Mouse (Mus musculus) limb, embryonic 10.5 days (tissue): Measurements from ENCODE around the gene Rbms3. TPM values are rescaled to one million over a fixed set of nuclear protein-coding genes. Genes with fewer than 3 reads are reported as not detected.

Source experiments
- DNase-seq: peaks from one replicate; pipeline ENCODE4 v3.0.0-alpha.2; 2017; ENCODE audit warnings: low spot score
- H3K27ac ChIP-seq: fragments of 300-500 bp; sonication (generic); 2 replicates; pipeline ENCODE4 v1.5.1; 2016; ENCODE audit warnings: mild to moderate bottlenecking
- H3K27me3 ChIP-seq: fragments of 300-500 bp; sonication (generic); 2 replicates; pipeline ENCODE4 v1.6.1; 2016; ENCODE audit warnings: low read depth, mild to moderate bottlenecking; ENCODE audit not compliant: poor library complexity, severe bottlenecking
- H3K36me3 ChIP-seq: fragments of 300-500 bp; sonication (generic); 2 replicates; pipeline ENCODE4 v1.6.1; 2016; ENCODE audit warnings: mild to moderate bottlenecking, moderate library complexity
- H3K4me1 ChIP-seq: fragments of 300-500 bp; sonication (generic); 2 replicates; pipeline ENCODE4 v1.6.1; 2016
- H3K4me3 ChIP-seq: fragments of 300-500 bp; sonication (generic); 2 replicates; pipeline ENCODE4 v1.5.1; 2016; ENCODE audit warnings: mild to moderate bottlenecking, moderate library complexity
- H3K9me3 ChIP-seq: fragments of 300-500 bp; sonication (generic); replicated peaks from 2 replicates; pipeline ENCODE4 v1.6.1; 2016; ENCODE audit warnings: mild to moderate bottlenecking
- WGBS: fragments of 180-500 bp; shearing (Covaris S2); methylation state at CpG from one replicate; pipeline ENCODE4 v1.1.7; 2016; 5-methylcytosine and 5-hydroxymethylcytosine counted together
- polyA plus RNA-seq: library from polyadenylated mRNA; unstranded; fragments of >200 nt; fragmentation: Nextera tagmentation; extraction: Ambion mirVana; gene quantifications from 2 replicates; pipeline ENCODE4 v1.2.1, GENCODE M21; 2016

Rbms3 gene
- polyA plus RNA-seq, 1 experiment from 2014 or later = 35.2 TPM

GRCm38 (mm10) chr9:117442611-117443010, 187.1 kb downstream of the Rbms3 start:
- Histone ChIP-seq H3K27ac (no peak overlapping the region), H3K4me3 (no peak overlapping the region)
- DNase-seq = peak; percentile 46

DNA sequence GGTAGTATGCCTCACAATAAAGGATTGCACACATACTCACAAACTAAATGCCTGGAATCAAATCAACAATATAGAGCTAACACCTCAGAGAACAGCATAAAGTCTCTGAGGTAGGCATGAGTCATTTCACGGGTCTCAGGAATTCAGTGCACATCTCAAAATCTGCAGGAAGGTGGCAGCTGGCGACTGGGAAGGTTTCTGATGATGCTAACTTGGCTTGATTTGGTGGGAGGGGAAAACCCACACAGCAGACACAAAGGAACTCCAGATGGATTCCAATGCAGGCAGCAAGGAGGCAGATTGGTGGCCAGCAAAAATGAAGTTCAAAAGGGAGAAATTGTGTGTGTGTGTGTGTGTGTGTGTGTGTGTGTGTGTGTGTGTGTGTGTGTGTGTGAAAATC, 193.9 kb downstream of the Rbms3 start:
- Histone ChIP-seq H3K27me3 (no peaks in the 10 kb centered on the region), H3K27ac (no peak overlapping the region), H3K4me3 (no peak overlapping the region), H3K36me3 (no peaks in the 10 kb centered on the region), H3K4me1 (no peaks in the 10 kb centered on the region), H3K9me3 (no peaks in the 10 kb centered on the region)
- 83% methylated on average over 2 of the region's 2 CpGs for WGBS
- no peak for DNase-seq

More at GRCm38 (mm10) chr9:117442611-117443010, 187.1 kb downstream of the Rbms3 start:
- no peaks in the 10 kb centered on the region for H3K9me3 ChIP-seq
- no peaks in the 10 kb centered on the region for H3K36me3 ChIP-seq
- H3K4me1 ChIP-seq = peaks cover 5% of the 10 kb centered on the region
- 80% methylated on average over 7 of the region's 7 CpGs for WGBS
- H3K27me3 ChIP-seq = no peaks in the 10 kb centered on the region

GRCm38 (mm10) chr9:117430670-117431069, 199.0 kb downstream of the Rbms3 start:
- Histone ChIP-seq H3K27me3 (no peaks in the 10 kb centered on the region), H3K27ac (no peak overlapping the region), H3K4me1 (peaks cover 7% of the 10 kb centered on the region; the same call in 1 of the 2 replicates), H3K4me3 (no peak overlapping the region), H3K9me3 (no peaks in the 10 kb centered on the region), H3K36me3 (no peaks in the 10 kb centered on the region)
- WGBS = 90% methylated on average over 2 of the region's 2 CpGs
- DNase-seq = no peak

GRCm38 (mm10) chr9:117429217-117430105, 200.3 kb downstream of the Rbms3 start:
- DNase-seq = no peak
- Histone ChIP-seq H3K9me3 (no peaks in the 10 kb centered on the region), H3K4me1 (peaks cover 7% of the 10 kb centered on the region; the same call in 1 of the 2 replicates), H3K27ac (no peak overlapping the region), H3K36me3 (no peaks in the 10 kb centered on the region), H3K4me3 (no peak overlapping the region), H3K27me3 (no peaks in the 10 kb centered on the region)
- WGBS = 78% methylated on average over 7 of the region's 7 CpGs

DNA sequence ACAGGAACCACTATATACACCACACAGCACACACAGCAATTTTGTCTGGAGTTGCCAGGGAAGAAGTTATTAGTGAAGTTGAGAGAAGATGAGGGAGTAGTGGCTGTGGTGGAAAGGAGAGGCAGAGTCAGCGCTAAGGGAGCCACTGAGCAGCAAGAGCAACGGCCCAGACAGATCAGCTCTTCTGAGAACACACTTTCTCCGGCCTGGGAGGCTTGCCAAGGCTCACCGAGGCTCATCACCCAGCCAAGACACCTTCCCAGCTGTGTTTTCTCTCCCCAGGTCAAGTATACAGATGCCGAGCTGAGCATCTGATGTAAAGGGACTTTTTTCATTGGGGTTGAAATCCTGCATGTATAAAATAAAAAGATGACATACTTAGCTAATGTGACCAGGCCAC, 206.5 kb downstream of the Rbms3 start:
- Histone ChIP-seq H3K4me1 (no peaks in the 10 kb centered on the region), H3K27ac (no peak overlapping the region), H3K36me3 (no peaks in the 10 kb centered on the region), H3K9me3 (no peaks in the 10 kb centered on the region), H3K27me3 (no peaks in the 10 kb centered on the region), H3K4me3 (no peak overlapping the region)
- 87% methylated on average over 5 of the region's 5 CpGs for WGBS
- DNase-seq = no peak

GRCm38 (mm10) chr9:117419874-117420485, 209.7 kb downstream of the Rbms3 start:
- H3K27ac ChIP-seq = no peak overlapping the region
- H3K27me3 ChIP-seq = no peaks in the 10 kb centered on the region
- no peaks in the 10 kb centered on the region for H3K9me3 ChIP-seq
- H3K4me3 ChIP-seq = no peak overlapping the region
- DNase-seq = no peak
- no peaks in the 10 kb centered on the region for H3K4me1 ChIP-seq
- no peaks in the 10 kb centered on the region for H3K36me3 ChIP-seq
- WGBS = 87% methylated on average over 8 of the region's 8 CpGs

DNA sequence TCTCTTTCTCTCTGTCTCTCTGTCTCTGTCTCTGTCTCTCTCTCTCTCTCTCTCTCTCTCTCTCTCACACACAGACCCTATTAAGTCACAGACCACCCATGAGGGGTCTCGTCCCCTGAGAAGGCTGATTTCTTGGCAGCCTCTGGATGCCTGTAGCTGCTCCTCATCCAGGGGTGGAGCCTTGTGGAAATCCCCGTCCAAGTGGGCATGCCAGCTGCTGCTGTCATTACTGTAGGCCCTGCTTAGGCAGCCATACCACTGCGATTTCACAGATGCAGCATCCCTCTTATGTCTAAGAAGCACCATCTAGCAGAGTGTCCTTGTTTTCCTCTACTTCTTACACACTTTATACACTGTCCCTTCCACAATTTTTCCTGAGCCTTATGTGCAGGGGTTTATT, 216.5 kb downstream of the Rbms3 start:
- Histone ChIP-seq H3K9me3 (no peaks in the 10 kb centered on the region), H3K27ac (no peak overlapping the region), H3K36me3 (no peaks in the 10 kb centered on the region), H3K4me3 (no peak overlapping the region), H3K27me3 (no peaks in the 10 kb centered on the region), H3K4me1 (peaks cover 3% of the 10 kb centered on the region; the same call in 1 of the 2 replicates)
- DNase-seq = no peak
- WGBS = 50% methylated on average over 3 of the region's 3 CpGs

- no peak overlapping the region for H3K27ac ChIP-seq
- no peaks in the 10 kb centered on the region for H3K36me3 ChIP-seq
- no peak for DNase-seq
- WGBS = 80% methylated on average over 2 of the region's 2 CpGs
- H3K4me1 ChIP-seq = peaks cover 3% of the 10 kb centered on the region; the same call in 1 of the 2 replicates
- no peaks in the 10 kb centered on the region for H3K27me3 ChIP-seq
- H3K9me3 ChIP-seq = no peaks in the 10 kb centered on the region
- no peak overlapping the region for H3K4me3 ChIP-seq
Observed at GRCm38 (mm10) chr9:117412584-117412983, 217.1 kb downstream of the Rbms3 start.

GRCm38 (mm10) chr9:117404621-117405020, 225.1 kb downstream of the Rbms3 start:
- no peaks in the 10 kb centered on the region for H3K9me3 ChIP-seq
- no peaks in the 10 kb centered on the region for H3K27me3 ChIP-seq
- H3K4me1 ChIP-seq = peaks cover 9% of the 10 kb centered on the region
- H3K36me3 ChIP-seq = no peaks in the 10 kb centered on the region
- H3K27ac ChIP-seq = no peak overlapping the region
- H3K4me3 ChIP-seq = no peak overlapping the region
- WGBS = 80% methylated on average over 4 of the region's 4 CpGs
- no peak for DNase-seq

GRCm38 (mm10) chr9:117400262-117400671, 229.4 kb downstream of the Rbms3 start:
- Histone ChIP-seq H3K9me3 (no peaks in the 10 kb centered on the region), H3K36me3 (no peaks in the 10 kb centered on the region), H3K4me1 (peaks cover 9% of the 10 kb centered on the region), H3K27me3 (no peaks in the 10 kb centered on the region), H3K4me3 (no peak overlapping the region), H3K27ac (peak overlapping the region; percentile 8; the same call in 1 of the 2 replicates)
- 17% methylated on average over 7 of the region's 7 CpGs for WGBS
- DNase-seq = no peak

DNA sequence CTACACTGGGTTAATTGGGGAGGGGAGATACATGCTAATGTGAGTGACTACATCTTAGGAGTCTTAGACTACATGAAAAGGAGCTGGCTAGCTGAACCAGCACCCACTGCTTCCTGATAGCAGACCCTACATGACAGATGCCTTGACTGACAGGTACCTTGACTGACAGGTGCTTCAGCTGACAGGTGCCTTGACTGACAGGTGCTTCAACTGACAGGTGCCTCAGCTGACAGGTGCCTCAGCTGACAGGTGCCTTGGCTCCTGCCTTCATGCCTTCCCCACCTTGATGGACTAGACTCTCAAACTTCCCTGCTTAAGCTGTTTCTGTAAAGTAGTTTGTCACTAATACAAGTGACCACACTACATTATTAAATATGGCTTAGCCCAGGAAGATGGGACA, 232.6 kb downstream of the Rbms3 start:
- no peak for DNase-seq
- H3K27ac ChIP-seq = no peak overlapping the region
- no peaks in the 10 kb centered on the region for H3K9me3 ChIP-seq
- H3K4me1 ChIP-seq = peaks cover 9% of the 10 kb centered on the region
- no peaks in the 10 kb centered on the region for H3K27me3 ChIP-seq
- no peak overlapping the region for H3K4me3 ChIP-seq
- H3K36me3 ChIP-seq = no peaks in the 10 kb centered on the region

DNA sequence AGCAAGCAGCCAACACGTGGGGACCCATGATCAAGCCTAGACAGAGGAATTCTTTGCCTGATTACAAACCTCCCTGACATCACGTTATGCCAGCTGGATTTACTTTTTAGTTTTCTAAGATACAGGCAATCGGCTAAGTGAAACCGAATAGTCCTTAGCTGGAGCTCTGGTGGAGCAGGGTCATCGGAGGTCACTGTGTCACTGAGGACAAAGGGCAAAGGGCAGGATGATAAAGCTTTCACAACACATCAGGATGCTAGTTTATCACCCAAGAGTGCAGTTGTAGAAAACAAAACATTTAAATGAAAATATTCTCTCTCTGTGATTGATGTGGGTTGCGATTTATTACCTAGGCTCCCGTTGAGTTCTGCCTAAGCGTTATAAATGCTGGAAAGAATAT, 233.1 kb downstream of the Rbms3 start:
- H3K27ac ChIP-seq = no peak overlapping the region
- no peaks in the 10 kb centered on the region for H3K9me3 ChIP-seq
- no peak overlapping the region for H3K4me3 ChIP-seq
- H3K27me3 ChIP-seq = no peaks in the 10 kb centered on the region
- H3K36me3 ChIP-seq = no peaks in the 10 kb centered on the region
- H3K4me1 ChIP-seq = peaks cover 9% of the 10 kb centered on the region
- DNase-seq = no peak
- WGBS = 57% methylated on average over 8 of the region's 8 CpGs
